Mouse (Mus musculus) heart, adult 2 months (tissue): ENCODE measurements at regions not wholly inside any gene's neighbourhood (a gene's known extent, or its start where the extent isn't known, plus 50 kb on each side); places are given as distances from the start of the nearest gene placed in this dataset.

ENCODE experiments used
- CTCF ChIP-seq: fragments of 200-600 bp; IDR thresholded peaks from 2 replicates; pipeline ENCODE4 v1.8.1; 2022; ENCODE audit warnings: antibody characterized with exemption, mild to moderate bottlenecking, moderate library complexity
- POLR2A ChIP-seq: fragments of 200-500 bp; IDR thresholded peaks from 2 replicates; pipeline ENCODE4 v1.6.1; 2011; ENCODE audit warnings: mild to moderate bottlenecking, low read depth, low read length, control low read depth; ENCODE audit not compliant: insufficient read depth

GRCm38 (mm10) chr8:128165591-128165990 lies 192.8 kb upstream of the Nrp1 start:
- TF ChIP-seq POLR2A = no peak
- no peak for TF ChIP-seq CTCF
